Mouse (Mus musculus) spleen, adult 18-20 months (tissue): ENCODE data around the gene Spata6.

ENCODE experiments used
- DNase-seq, 2 experiments: peaks; one replicate each; pipeline ENCODE4 v3.0.0; 2022; ENCODE audit warnings: mixed read lengths in 2 of 2

Gene Spata6

DNA sequence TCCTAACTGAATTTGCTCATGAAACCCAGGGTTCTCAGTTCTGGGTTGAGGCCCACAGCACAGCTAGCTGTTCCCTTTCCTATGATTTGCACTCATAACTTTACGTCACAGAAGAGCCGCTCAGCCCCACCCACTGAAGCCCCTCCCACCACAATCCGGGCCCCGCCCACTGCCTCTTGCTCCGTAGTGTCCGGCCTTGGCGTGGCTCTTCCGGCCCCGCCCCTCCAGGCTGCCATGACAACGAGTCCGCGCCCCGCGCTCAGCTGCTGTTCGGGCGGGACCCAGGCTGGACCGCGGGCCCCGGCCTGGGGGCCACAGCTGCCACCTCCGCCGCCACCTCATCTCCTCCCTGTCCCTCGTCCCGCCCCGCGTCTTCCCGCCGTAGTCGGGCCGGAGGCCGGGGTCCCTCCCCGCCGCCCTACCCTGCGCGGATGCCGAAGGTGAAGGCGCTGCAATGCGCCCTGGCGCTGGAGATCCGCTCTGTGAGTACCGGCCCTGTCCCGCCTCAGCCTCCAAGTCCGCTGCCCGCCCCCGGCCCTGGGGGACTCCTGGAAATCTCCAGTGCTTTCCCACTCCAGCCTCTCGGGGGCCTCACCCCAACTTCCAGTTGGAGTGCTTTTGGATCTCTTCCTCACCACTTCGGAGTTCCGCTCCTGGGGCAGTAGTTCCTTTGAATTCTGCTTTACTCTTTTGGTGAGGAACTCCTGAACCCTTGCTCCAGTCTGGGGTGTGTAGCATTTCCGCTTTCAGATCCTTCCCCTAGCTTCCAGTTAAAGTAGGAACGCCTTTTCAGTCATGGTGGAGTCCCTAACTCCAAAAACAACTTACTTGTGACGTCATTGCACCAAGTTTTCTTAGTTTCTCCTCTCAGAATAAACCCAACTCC lies at the start of gene Spata6:
Gene Spata6 (plus strand): TSS at position 209 of the 886 bp plus-strand sequence.
- DNase-seq: peak; percentile 93 to 97

DNA sequence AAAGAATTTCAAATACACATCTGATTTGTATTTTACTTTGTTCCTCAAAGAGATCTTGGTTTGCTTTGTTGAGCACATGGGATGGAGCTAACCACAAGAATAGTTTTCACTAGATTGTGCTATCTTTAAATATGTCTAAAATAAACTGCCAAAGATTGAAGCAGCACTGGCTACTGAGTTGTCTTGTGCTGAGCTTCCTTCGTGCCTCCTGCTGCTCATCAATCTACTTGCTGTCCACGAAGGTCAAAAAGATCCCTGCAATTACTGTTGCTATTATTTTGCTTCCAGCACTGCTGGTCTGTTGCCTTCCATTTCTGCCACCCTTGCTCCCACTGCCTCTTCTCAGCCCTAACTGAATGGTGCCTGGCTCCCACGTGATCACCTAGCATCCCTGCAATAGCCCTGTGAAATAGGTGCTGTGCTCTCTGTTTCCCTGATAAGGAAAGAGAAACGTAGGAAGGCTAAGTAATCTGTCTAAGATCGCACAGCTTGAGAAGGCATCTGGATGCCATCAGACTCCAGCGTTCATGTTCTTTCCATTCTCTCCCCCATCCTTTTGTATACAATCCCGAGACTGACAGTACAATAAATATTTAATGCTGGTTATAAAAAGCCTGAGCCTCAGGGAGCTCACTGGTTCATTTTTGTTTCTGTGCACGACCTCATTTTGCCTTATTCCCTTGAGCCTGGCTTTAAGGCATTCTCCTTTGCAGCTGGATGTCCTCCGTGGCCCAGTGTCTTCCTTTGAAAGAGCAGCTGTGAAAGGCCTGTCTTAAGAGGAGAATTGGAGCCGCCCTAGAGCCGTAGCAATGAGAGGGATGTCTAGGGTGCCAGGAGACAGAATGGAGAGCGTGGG lies 49.0 kb upstream of the Spata6 start:
- DNase-seq: no peak

DNA sequence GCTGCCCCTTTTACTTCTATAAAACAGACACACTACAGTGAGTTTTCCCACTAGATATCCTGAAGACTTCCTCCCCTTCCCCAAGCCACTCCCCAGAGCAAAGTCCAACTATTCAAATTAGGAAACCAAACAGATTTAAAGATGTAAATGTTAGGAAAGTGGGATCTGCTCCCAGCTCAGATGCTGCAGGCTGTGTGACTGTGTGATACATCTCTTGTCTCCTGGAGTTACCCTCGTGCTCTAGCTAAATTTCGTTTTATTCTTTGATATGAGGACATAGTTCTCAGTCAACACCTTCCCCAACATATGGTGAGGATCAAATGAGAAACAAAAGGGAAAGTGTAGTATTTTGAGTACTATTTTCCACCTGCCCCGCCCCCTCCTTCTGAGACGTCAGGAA lies 48.3 kb upstream of the Spata6 start:
- DNase-seq: no peak

DNA sequence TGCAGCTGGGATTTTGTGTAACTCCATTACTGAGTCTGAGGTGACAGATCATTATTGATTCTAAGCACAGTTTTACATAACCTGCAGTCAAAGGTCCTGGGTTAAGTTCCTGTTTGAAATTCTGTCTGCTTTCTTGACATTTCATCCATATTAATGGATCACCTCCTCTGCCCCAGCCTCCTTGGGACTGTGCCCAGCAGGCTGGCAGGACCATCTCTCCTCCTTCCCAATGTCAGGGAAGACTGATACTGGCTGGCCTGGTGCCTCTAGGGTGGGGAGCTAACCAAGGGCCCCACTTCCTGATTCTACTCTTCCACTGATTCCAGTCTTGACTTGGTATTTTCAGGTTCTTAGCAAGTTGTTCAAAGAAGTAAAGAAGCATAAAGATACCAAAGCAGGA lies 45.9 kb upstream of the Spata6 start:
- no peak for DNase-seq

DNA sequence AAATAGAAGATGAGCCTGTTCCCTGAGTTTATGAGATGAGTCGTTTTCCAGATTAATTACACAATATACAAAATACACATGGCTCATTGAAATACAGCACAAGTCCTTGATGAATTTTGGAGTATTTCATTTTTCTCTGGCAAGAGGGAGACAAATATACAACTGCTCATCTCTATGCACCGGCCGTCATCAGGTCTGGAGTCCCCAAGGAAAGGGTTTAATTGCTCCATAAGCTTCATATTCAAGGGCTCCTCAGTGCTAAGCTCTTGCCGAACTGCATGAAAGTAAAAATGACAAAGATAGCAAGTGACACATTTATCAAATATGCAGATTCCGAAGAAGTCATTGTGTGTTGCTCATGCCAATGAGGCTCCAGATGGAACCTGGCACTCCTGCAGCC lies 37.9 kb upstream of the Spata6 start:
- no peak for DNase-seq

DNA sequence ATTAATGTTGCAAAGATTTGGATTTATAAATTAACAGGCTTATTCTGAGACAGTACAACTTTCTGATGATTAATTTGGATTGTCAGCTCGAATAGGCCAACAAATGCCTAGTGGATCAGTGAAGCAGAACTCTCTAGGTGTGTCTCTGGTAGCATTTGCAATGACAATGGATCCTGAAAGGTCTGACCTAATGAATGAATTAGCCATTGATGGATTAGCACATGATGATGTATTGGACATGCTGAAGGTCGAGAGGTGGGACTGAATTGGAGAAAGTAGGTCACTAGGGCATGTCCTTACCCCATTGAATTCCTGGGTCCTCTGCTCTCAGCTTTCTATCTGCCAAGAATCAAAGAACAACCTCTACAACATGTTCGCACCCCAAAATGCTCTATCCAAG lies 37.0 kb upstream of the Spata6 start:
- no peak for DNase-seq

DNA sequence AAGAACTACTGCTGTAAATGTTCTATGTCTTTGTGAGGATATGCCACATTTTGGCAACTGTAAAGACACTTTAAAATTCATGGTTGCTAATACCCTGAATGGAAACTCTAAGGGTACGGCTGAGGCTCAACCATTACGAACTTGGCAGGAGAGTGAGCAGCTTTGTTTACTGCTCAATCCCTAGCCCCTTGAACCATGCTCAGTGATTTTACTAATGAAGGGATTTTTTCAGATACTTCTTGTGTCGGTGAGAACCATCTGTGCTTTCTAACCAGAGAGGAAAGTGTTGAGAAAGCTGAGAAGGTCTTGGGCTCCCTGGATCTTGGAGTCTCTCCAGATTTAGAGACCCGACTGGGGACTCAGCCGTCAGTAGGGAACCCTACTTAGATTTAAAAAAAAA lies 35.9 kb upstream of the Spata6 start:
- no peak for DNase-seq

DNA sequence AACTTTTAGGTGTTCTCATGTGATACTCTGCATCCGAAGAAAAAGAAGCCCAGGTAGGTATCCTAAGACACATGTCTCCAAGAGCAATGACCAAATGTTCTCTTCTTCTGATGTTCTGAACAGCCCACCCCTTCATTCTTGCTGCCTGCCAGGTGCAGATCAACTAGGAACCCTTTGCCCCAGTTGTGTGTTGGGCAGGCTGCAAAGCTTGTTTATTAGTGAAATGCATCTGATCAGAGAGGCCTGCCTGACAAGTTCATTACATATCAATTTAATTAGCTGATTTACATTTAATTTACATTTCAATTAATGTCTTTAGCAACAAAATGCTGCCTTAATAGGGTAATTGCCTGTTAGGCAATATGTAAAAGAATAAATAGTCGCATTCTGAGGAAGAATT lies 33.8 kb upstream of the Spata6 start:
- DNase-seq: no peak

DNA sequence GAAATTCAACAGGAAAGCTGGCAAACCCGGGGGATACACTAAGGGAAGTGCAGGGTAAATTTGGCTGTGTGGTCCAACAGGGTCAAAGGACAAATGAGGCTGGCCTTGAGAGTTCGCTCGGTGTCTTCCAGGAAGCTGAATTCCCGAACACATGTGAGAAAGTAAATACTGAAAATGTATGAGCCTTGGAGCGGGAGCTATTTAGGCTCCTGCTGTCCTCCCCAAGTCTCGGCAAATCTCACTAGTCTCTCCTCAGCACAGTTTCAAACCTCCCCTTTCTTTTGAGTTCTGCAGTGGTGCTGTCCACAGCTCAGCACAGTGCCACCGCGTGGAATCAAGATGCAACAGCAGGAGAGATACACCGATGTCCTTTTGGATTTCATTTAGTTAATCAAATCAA lies 32.8 kb upstream of the Spata6 start:
- DNase-seq: peak in 1 of 2 experiments; percentile 38

DNA sequence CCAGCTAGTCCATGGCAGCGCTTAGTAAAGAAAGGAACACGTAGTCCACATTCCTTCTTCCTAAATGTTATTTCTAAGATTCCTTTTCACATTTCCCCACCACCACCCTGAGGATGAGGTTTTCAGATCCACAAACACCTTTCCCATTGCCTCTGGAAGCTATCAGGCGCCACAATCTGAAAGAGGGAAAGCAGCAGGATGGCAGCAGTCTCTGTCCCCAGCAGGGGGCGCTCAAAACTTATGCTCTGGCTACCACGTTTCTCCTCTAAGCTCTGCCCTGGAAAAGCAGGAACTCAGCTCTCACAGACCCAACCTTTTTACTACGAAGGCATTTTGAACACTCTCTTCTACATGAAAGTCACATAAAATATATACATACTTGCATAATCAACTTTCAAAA lies 32.2 kb upstream of the Spata6 start:
- peak; percentile 39 to 76 for DNase-seq

DNA sequence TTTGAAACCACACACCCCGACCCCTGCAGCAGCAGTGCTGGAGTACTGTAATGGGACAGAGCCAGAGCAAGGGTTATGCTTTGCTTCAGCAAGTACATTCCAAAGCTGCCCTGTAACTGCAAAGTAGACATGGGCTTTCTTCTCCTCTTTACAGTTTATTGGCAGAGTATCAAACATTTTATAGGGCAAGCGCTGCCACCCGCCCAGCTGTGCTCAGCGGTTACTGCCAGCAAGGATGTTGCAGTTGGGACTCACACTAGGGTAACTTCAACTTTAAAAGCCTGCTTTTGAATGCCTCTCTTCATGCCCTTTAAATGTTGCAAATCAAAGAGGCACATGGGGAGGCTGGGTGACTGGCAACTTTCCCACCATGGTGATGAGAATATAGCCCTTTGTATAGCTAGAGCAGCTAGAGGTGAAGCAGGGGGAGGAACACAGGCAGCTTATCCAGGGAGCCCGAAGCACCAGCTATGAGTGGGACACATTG lies 28.7 kb upstream of the Spata6 start:
- no peak for DNase-seq

DNA sequence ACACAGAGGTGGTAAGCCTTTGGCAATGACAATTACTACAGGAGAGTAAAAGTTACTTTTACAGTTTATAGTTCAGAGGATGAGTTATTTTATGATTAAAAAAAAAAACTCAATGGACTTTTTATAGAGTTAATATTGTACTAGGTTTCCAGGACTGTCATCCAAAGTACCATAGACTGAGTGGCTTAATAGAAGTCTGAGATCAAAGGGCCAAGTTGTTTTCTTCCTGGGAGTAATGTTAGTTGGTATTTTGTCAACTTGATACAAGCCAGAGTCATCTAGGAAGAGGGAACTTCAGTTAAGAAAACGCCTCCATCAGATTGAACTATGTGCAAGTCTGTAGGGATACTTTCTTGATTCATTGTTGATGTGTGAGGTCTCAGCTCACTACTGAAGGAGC lies 18.4 kb upstream of the Spata6 start:
- DNase-seq: no peak

DNA sequence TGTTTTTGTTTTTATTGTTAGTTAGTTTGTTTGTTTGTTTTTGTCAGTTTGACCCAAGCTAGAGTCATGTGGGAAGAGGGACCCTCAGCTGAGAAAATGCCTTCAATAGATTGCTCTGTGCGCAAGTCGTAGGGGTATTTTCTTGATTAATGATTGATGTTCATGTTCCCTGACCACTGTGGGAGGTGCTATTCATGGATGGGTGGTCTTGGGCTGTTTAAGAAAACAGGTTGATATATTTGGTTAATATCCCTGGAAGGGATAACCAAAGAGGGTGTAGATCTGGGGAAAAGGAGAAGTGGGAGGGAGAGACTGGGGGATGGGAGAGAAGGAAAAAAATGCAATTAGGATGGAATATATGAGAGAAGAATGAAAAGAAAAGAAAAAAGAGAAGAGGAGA lies 15.7 kb upstream of the Spata6 start:
- no peak for DNase-seq

DNA sequence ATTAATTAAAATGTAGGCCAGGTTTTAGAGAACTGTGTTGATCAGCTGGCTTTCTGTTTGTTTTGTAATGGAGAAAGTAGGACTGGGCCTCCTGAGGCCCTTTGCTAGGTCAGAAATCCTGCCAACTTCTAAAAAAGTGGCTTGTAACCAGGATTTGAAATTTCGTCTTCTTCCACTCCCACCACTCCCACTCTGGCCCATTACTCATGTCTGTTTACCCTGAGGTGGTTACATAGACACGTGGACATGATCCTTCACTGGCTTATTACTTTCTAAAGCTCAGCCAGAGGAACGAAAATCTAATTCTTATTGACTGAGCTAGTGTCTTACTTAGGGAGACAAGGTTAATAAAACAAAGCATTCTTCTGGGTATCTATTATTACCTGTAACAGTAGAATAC lies 14.8 kb upstream of the Spata6 start:
- DNase-seq: no peak

DNA sequence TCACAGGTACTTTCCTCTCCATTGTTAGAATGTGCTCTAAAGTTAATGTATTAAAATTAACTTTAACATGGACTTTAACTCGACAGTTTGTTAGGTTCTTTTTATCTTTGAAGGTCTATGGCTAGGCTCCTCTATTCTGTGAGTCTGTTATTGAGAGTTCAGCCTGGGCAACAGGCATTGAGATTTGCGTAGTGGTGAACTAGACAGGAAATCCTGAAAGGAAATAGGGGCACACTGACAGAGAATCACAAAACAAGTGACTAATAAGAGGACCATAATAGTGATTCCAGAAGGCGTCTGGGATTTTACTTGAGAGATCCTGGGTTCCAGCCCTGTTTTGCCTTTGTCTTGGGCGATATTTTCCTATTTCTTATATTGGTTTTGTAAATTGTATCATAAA lies 488 bp upstream of the Spata6 start:
- peak in 1 of 2 experiments; percentile 5 for DNase-seq

DNA sequence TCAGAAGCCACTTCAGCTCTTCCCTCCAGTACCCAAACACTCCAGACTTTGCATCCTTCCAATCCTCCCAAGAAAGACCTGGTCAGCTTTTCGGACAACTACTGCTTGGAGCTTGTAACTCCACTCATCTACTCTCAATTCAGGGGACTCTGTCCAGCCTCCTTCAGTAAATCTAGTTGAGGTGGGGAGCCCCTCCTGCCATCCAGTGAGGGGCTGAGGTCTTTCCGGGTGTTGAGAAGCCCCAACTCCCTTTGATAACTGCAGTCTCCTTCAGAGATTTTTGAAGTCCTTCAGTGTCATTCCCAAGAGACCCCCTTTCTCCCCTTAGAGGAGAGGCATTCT lies 849 bp downstream of the Spata6 start:
- DNase-seq: peak in 1 of 2 experiments; percentile 6

DNA sequence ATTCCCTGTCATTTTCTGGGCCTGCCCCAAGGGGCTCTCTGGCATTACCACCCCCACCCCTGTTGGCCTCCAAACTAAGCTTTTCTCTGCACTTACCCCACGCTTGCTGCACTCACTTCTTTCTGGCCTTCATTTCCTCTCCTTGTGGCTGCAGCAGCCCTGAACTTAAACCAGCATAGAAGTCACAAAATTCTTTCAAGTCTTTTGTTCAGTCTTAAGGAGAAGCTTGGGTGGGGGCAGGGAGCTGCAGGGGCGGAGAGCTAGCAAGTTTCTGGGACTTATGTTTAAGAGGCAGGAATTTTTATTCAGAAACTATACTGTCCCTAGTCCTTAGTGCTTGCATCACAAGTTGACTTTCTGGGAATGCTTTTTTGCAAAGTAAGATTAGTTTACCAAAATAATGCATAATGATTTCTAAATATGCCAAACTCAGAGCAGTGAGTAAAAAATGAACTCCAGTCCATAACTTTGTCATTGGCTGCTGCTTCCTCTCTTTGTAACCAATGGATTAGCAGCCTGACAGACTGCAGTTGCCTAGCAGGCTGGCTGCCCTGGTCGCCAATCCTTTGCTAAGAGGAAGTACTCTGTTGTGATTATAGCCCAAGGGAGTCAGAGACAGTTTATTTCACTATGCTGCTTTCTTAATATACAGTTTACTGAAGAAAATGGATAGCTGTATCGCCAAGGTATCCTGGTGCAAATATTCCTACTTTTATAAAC lies 1.5 kb downstream of the Spata6 start:
- DNase-seq: peak in 1 of 2 experiments; percentile 21

DNA sequence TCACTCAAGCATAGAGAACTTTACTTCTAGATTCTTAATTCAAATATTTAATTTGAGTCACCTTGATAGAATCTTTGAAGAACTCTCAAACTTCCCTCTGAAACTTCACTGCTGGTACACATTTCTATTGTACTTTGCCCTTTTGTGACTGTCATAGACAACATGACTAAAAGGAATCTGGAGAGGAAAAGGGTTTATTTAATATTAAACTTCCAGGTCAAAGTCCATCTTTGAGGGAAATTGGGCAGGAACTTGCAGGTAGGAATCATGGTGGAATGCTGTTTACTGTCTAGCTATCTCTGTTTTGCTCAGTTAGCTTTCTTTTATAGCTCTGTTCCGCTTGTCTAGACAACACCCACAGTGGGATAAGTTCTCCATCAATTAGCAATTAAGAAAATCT lies 17.8 kb downstream of the Spata6 start:
- no peak for DNase-seq

DNA sequence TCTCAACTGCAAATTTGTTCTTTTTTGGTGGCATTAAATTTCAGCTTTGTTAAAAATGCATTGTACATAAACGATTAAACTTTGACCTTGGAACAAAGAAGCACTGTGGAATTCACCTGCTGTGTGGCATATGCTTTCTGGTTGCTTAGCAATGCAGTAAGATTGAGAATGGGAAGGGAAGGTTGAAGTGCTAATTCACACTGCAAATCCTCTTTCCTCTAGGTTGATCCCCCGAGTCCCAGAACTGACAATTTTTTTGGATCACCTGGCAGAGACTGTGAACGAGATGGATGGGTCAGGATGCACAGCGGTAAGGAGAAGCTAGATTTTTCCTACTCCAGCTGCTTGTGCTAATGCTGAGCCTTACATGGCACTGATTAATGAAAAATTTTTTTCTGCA lies 60.7 kb downstream of the Spata6 start:
- DNase-seq: no peak

DNA sequence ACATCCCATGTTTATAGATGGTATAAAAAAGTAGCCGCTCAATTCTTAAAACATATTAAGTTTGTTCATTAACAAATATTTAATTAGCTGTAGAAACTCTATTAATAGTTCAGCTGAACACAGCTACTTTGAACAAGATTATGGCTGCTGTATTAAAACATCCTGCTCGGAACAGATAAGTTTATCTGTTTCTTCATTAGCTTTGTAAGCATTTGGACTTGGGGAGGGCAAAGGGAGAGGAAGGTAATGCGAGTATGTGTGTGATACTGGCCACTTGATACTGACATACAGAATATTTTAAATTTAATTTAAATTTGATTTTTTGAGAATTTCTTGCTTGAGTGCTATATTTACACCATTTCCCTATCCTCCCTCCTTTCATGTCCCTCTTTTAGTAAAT lies 80.1 kb downstream of the Spata6 start:
- DNase-seq: no peak

DNA sequence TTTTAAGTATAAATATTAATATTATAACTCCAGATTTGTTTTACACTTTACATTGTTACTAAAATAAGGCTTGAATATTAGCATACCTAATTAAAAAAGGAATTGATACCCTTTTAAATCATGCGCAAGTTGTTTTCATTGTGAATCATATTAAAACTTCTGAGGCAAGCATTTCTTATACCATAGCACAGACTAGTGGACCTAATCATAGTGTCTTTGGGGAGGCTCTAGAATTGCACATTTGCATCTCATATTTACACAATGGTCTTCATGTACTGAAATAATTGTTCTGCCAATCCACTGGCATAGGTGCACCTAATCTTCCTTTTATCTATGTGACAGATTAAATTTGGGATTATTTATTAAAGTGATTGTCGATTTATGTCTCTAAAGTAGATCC lies 83.4 kb downstream of the Spata6 start:
- DNase-seq: no peak

DNA sequence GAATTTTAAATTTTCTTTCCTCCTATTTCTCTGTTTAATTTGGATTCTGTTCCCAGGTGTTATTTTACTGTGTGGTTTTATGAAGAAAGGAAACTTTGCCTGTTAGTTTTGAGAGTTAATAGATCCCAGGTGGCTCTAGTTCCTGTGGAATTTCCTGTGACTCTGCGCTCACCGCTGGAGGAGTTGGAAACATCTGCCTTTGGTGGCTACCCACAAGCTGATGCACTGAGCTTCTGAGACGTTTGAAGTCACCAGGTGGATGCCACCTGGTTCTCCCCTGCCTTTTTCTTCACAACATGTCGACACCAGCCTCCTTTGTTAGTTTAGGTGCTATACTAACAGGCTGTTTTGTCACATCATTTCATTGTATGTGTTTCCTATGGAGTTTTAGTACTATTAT lies 97.7 kb downstream of the Spata6 start:
- no peak for DNase-seq

DNA sequence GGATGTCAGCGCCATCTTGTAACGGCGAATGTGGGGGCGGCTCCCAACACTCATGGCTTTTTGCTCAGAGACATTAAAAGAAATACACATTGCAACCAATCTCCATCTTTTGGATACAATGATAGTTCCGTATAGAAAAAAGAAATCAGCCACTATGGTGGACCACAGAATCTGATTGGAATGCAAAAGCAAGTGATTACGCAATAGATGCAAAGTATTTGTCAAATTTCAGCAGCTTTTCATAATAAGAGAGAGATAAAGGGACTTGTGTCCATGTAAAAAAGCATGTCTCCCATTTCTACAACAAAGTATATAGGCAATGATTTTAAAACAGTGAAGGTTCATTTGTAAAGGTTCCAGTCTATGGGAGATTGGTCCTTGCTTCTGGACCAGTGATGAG lies 119.1 kb downstream of the Spata6 start:
- DNase-seq: no peak
